Mouse (Mus musculus): ENCODE results near the gene Gna12. TPM values are rescaled to one million over a fixed set of nuclear protein-coding genes. Genes with fewer than 3 reads are reported as not detected.

The Gna12 gene
- polyA plus RNA-seq, 1 experiment from 2014 or later: 23.9 TPM

GRCm38 (mm10) chr5:140826118-140826517 is 4.1 kb downstream of the Gna12 start:
- Histone ChIP-seq H3K4me1 (peaks cover 32% of the 10 kb centered on the region), H3K27ac (no peak overlapping the region), H3K4me3 (replicated peaks) (no peak overlapping the region), H3K27me3 (no peaks in the 10 kb centered on the region), H3K9me3 (no peaks in the 10 kb centered on the region), H3K36me3 (replicated peaks) (peaks cover 6% of the 10 kb centered on the region; the same call in 1 of the 2 replicates), H3K4me2 (no peak overlapping the region), H3K9ac (no peak overlapping the region)
- no peak for ATAC-seq (ENCODE audit: low FRiP score)
- WGBS: 100% methylated on average over 1 of the region's 1 CpGs

- Histone ChIP-seq H3K9ac (no peak overlapping the region), H3K4me3 (replicated peaks) (no peak overlapping the region), H3K36me3 (replicated peaks) (peaks cover 6% of the 10 kb centered on the region; the same call in 1 of the 2 replicates), H3K4me1 (peaks cover 43% of the 10 kb centered on the region), H3K4me2 (no peak overlapping the region), H3K27ac (no peak overlapping the region), H3K9me3 (no peaks in the 10 kb centered on the region), H3K27me3 (no peaks in the 10 kb centered on the region)
- 93% methylated on average over 7 of the region's 7 CpGs for WGBS
- no peak for ATAC-seq (ENCODE audit: low FRiP score)
Measured at GRCm38 (mm10) chr5:140824126-140824525, 6.1 kb downstream of the Gna12 start.

GRCm38 (mm10) chr5:140823386-140823785 is 6.8 kb downstream of the Gna12 start:
- H3K36me3 ChIP-seq (replicated peaks): peaks cover 6% of the 10 kb centered on the region; the same call in 1 of the 2 replicates
- H3K4me2 ChIP-seq: no peak overlapping the region
- H3K27me3 ChIP-seq: no peaks in the 10 kb centered on the region
- peaks cover 43% of the 10 kb centered on the region for H3K4me1 ChIP-seq
- no peak overlapping the region for H3K4me3 ChIP-seq (replicated peaks)
- WGBS: 94% methylated on average over 2 of the region's 2 CpGs
- H3K9ac ChIP-seq: no peak overlapping the region
- ATAC-seq (ENCODE audit: low FRiP score): no peak
- H3K27ac ChIP-seq: no peak overlapping the region
- H3K9me3 ChIP-seq: no peaks in the 10 kb centered on the region

- H3K9ac ChIP-seq: no peak overlapping the region
- H3K4me1 ChIP-seq: peaks cover 29% of the 10 kb centered on the region
- no peaks in the 10 kb centered on the region for H3K9me3 ChIP-seq
- no peak overlapping the region for H3K4me2 ChIP-seq
- H3K27me3 ChIP-seq: no peaks in the 10 kb centered on the region
- no peak overlapping the region for H3K4me3 ChIP-seq (replicated peaks)
- no peak overlapping the region for H3K27ac ChIP-seq
- H3K36me3 ChIP-seq (replicated peaks): peaks cover 11% of the 10 kb centered on the region
- 94% methylated on average over 4 of the region's 4 CpGs for WGBS
- no peak for ATAC-seq (ENCODE audit: low FRiP score)
Measured at GRCm38 (mm10) chr5:140821951-140822350, 8.3 kb downstream of the Gna12 start.

GRCm38 (mm10) chr5:140820539-140820938 is 9.7 kb downstream of the Gna12 start:
- Histone ChIP-seq H3K27ac (no peak overlapping the region), H3K4me3 (replicated peaks) (no peak overlapping the region), H3K4me2 (no peak overlapping the region), H3K36me3 (replicated peaks) (peaks cover 9% of the 10 kb centered on the region), H3K9me3 (no peaks in the 10 kb centered on the region), H3K4me1 (peaks cover 28% of the 10 kb centered on the region), H3K27me3 (no peaks in the 10 kb centered on the region), H3K9ac (no peak overlapping the region)
- 80% methylated on average over 4 of the region's 4 CpGs for WGBS
- ATAC-seq (ENCODE audit: low FRiP score): no peak

- WGBS: 66% methylated on average over 4 of the region's 4 CpGs
- ATAC-seq (ENCODE audit: low FRiP score): no peak
- Histone ChIP-seq H3K4me1 (peaks cover 37% of the 10 kb centered on the region), H3K27me3 (no peaks in the 10 kb centered on the region), H3K27ac (0 out of 2 replicates have a peak overlapping the region, but pooled peaks have one; percentile 13), H3K4me2 (no peak overlapping the region), H3K36me3 (replicated peaks) (peaks cover 5% of the 10 kb centered on the region), H3K9me3 (no peaks in the 10 kb centered on the region), H3K9ac (no peak overlapping the region), H3K4me3 (replicated peaks) (no peak overlapping the region)
Measured at GRCm38 (mm10) chr5:140819594-140819993, 10.6 kb downstream of the Gna12 start.

GRCm38 (mm10) chr5:140818482-140819076 is 11.7 kb downstream of the Gna12 start:
- Histone ChIP-seq H3K27ac (no peak overlapping the region), H3K4me1 (peaks cover 47% of the 10 kb centered on the region)
- 80% methylated on average over 5 of the region's 5 CpGs for WGBS

GRCm38 (mm10) chr5:140816950-140817568 is 13.2 kb downstream of the Gna12 start:
- Histone ChIP-seq H3K4me1 (peaks cover 61% of the 10 kb centered on the region), H3K9ac (no peak overlapping the region), H3K36me3 (replicated peaks) (peaks cover 5% of the 10 kb centered on the region; the same call in 1 of the 2 replicates), H3K4me2 (no peak overlapping the region), H3K27ac (no peak overlapping the region), H3K9me3 (no peaks in the 10 kb centered on the region), H3K4me3 (replicated peaks) (no peak overlapping the region), H3K27me3 (no peaks in the 10 kb centered on the region)
- ATAC-seq (ENCODE audit: low FRiP score): no peak
- WGBS: 88% methylated on average over 6 of the region's 6 CpGs

More at GRCm38 (mm10) chr5:140818482-140819076, 11.7 kb downstream of the Gna12 start:
- no peak overlapping the region for H3K9ac ChIP-seq
- H3K4me3 ChIP-seq (replicated peaks): no peak overlapping the region
- ATAC-seq (ENCODE audit: low FRiP score): no peak
- no peaks in the 10 kb centered on the region for H3K9me3 ChIP-seq
- H3K36me3 ChIP-seq (replicated peaks): peaks cover 5% of the 10 kb centered on the region
- no peak overlapping the region for H3K4me2 ChIP-seq
- H3K27me3 ChIP-seq: no peaks in the 10 kb centered on the region

- no peak overlapping the region for H3K4me2 ChIP-seq
- ATAC-seq (ENCODE audit: low FRiP score): no peak
- no peak overlapping the region for H3K27ac ChIP-seq
- no peaks in the 10 kb centered on the region for H3K9me3 ChIP-seq
- H3K9ac ChIP-seq: no peak overlapping the region
- no peak overlapping the region for H3K4me3 ChIP-seq (replicated peaks)
- peaks cover 67% of the 10 kb centered on the region for H3K4me1 ChIP-seq
- H3K27me3 ChIP-seq: no peaks in the 10 kb centered on the region
- peaks cover 5% of the 10 kb centered on the region; the same call in 1 of the 2 replicates for H3K36me3 ChIP-seq (replicated peaks)
- 89% methylated on average over 3 of the region's 3 CpGs for WGBS
Measured at GRCm38 (mm10) chr5:140816008-140816407, 14.2 kb downstream of the Gna12 start.

GRCm38 (mm10) chr5:140815059-140815728 is 15.0 kb downstream of the Gna12 start:
- Histone ChIP-seq H3K9me3 (no peaks in the 10 kb centered on the region), H3K27ac (peak overlapping the region; percentile 56), H3K4me2 (no peak overlapping the region), H3K27me3 (no peaks in the 10 kb centered on the region), H3K4me3 (replicated peaks) (no peak overlapping the region), H3K36me3 (replicated peaks) (peaks cover 5% of the 10 kb centered on the region; the same call in 1 of the 2 replicates), H3K9ac (no peak overlapping the region), H3K4me1 (peaks cover 65% of the 10 kb centered on the region)
- 24% methylated on average over 9 of the region's 9 CpGs for WGBS
- no peak for ATAC-seq (ENCODE audit: low FRiP score)

- no peaks in the 10 kb centered on the region for H3K9me3 ChIP-seq
- H3K27ac ChIP-seq: no peak overlapping the region
- no peak overlapping the region for H3K9ac ChIP-seq
- H3K4me3 ChIP-seq (replicated peaks): no peak overlapping the region
- H3K27me3 ChIP-seq: no peaks in the 10 kb centered on the region
- peaks cover 5% of the 10 kb centered on the region; the same call in 1 of the 2 replicates for H3K36me3 ChIP-seq (replicated peaks)
- WGBS: 55% methylated on average over 5 of the region's 5 CpGs
- peaks cover 57% of the 10 kb centered on the region for H3K4me1 ChIP-seq
- no peak for ATAC-seq (ENCODE audit: low FRiP score)
- no peak overlapping the region for H3K4me2 ChIP-seq
Measured at GRCm38 (mm10) chr5:140814403-140814802, 15.8 kb downstream of the Gna12 start.

GRCm38 (mm10) chr5:140812699-140813098 is 17.5 kb downstream of the Gna12 start:
- Histone ChIP-seq H3K27ac (no peak overlapping the region), H3K9me3 (no peaks in the 10 kb centered on the region), H3K4me1 (peaks cover 46% of the 10 kb centered on the region), H3K9ac (no peak overlapping the region), H3K27me3 (no peaks in the 10 kb centered on the region), H3K4me2 (no peak overlapping the region), H3K4me3 (replicated peaks) (no peak overlapping the region), H3K36me3 (replicated peaks) (no peaks in the 10 kb centered on the region)
- no peak for ATAC-seq (ENCODE audit: low FRiP score)
- WGBS: 52% methylated on average over 4 of the region's 4 CpGs
